Mouse (Mus musculus): ENCODE results near the gene Kcnj3. TPM values are rescaled to one million over a fixed set of nuclear protein-coding genes. Genes with fewer than 3 reads are reported as not detected.

The Kcnj3 gene
- polyA plus RNA-seq, 2 experiments from 2014 or later = not detected

DNA sequence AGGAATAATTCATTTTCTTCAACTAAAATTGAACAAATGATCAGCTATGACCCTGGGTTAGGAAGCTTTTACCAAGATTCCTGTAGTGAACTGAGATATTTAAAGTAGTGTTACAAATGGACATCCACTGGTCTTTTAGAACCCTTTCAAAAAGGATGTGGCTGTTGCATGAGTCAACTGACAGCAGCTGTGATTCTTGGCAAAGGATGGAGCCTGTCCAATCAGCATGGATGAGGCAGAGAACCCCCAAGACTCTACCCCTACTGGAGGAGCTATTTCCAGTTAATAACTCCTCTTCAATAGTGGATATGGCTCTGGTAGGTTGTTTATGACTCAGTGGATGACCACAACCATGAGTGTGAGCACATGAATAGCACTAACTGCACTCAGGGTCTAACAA, 81.5 kb downstream of the Kcnj3 start:
- ATAC-seq = no peak

- ATAC-seq = no peak
These were observed 97.1 kb downstream of the Kcnj3 start for GRCm38 (mm10) chr2:55532738-55533491.

DNA sequence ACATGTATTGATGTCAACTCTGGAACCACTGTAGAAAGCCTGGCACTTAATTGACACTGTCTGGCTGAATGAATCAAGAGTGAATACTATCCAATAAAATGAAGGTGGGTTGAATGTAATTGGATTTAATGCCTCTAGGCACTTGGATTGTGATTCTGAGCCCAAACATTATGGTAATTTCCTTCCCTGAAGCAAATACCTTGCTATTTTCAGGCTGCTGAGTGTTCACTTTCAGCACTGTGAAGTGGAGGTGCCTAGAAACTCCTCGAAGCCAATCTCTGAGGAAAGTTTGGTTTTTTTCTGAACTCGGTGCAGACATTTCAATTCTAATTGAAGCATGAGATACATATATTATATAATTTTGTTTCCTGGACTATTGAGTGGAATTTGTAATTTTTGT, 99.2 kb downstream of the Kcnj3 start:
- no peak for ATAC-seq

DNA sequence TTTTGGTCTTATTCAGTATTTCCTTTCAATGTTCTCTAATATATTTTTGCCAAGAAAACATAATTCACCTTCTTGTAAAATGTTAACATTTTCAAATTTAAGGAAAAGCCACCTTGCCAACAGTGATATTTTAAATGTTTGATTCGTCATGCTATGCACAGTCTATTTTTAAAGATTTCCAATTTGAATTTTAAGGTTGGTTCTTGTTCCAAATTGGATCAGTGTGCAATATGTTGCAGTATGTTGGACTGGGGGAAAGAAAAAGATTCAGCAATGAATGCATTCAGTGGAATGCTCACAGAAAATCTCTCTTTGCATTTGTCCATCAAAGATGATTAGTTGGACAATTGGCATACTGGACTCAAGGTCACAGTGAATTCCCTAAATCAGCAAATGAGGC, 99.7 kb downstream of the Kcnj3 start:
- ATAC-seq = no peak

DNA sequence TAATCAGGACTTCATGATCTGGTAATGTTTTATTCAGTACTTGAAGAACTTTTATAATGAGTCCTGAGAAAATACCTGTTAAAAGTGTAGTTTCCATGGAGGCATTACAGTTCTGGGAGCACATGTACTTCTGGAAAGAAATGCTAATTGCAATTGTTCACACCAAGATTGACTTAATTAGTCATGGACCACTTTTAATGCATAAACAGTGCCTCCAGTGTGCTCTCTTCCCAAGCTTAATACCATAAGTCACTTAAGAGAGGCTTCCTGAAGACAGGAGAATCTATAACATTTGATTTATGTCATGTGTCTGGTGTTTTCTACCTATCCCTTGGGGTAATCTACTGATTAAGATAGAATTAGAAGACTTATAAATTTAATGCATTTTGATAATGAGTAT, 111.8 kb downstream of the Kcnj3 start:
- no peak for ATAC-seq

GRCm38 (mm10) chr2:55558368-55558985, 122.7 kb downstream of the Kcnj3 start:
- ATAC-seq = no peak

- no peak for ATAC-seq
These were observed 133.5 kb downstream of the Kcnj3 start for GRCm38 (mm10) chr2:55569291-55569690.

GRCm38 (mm10) chr2:55571425-55571824, 135.7 kb downstream of the Kcnj3 start:
- ATAC-seq = no peak

DNA sequence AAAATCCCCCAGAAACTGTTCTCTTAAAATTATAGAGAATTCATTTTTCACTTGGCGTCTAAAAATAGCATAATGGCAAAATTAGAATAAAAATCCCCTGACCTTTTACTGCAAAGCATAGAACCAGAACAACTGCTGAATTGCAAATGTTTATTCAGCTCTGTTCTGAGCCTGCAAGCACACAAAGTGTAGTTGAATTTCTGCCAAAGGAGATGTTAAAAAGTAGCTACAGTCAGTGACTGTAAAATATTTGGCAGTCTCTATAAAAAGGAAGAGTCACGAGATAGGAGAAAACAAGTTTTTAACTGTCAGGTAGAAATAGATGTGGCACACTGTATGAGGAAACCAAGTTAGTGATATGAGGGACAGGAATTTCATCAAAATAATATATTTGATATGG, 144.5 kb downstream of the Kcnj3 start:
- ATAC-seq = no peak

- ATAC-seq = no peak
These were observed 155.6 kb downstream of the Kcnj3 start for GRCm38 (mm10) chr2:55591226-55591988.
